8 mouse cellular contexts compared by ENCODE assay signal in the genomic region with DNA sequence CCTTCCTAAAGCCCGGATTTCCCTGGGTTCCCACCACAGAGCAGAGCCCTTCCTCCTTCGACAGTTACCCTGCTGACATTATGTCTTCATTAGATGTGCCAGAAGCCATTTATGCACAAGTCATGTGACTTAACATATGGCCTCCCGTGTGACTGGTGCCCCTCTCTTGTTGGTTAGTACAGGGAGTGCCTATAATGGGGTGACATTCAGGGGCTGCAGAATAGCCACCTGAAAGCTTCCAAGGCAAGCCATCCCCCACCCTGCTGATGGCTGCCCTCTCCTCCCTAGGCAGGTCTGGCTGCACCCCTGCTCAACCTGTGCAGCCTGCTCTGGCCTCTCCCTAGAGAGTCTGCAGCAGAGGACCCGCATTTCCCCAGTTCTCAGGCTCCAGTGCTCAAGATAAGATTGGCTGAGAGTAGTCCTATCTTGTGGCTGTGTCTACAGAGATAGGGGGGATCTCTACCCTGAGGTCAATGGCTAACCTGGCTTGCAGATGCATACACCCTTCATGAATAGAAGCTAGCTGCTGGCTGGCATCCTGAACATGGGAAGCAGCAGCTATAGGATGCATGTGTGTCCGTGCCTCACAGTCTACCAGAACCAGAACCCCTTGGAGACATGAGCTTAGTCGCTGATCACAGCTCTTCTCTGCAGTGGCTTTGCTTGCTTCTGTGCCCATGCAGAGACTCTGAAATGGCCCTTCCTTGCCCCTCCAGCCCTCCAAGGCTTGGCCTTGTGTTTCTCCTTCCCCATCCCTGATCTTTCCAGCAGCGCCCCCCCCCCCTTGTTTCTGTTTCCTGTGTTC. TPM values are rescaled to one million over a fixed set of nuclear protein-coding genes. Genes with fewer than 3 reads are reported as not detected.
A peak's percentile ranks its signal among the peaks of the same experiment; 100 is the strongest.
DNase-seq lines count a peak whose midpoint lies in the region; ATAC-seq and TF ChIP-seq lines count a peak whose summit lies in the region.

No protein-coding gene starts in this region.

- H3K27me3 ChIP-seq in limb, embryonic 10.5 days (ENCODE audit: low read depth, poor library complexity, severe bottlenecking) = peaks cover 62% of the 10 kb centered on the region
- H3K27me3 ChIP-seq in neural tube, embryonic 15.5 days (replicated peaks) = peaks cover 11% of the 10 kb centered on the region

- H3K27ac ChIP-seq in embryonic fibroblast, embryonic 13.5 days (ENCODE audit: insufficient read depth, low read length) = no peak overlapping the region
- no peak overlapping the region for H3K27ac ChIP-seq in limb, embryonic 10.5 days
- H3K27ac ChIP-seq in neural tube, embryonic 15.5 days (replicated peaks) = 0 out of 2 replicates have a peak overlapping the region, but pooled peaks have one; percentile 68

- no peak overlapping the region for H3K9ac ChIP-seq in neural tube, embryonic 15.5 days (replicated peaks)

- DNase-seq in lung, adult 2 months = no peak
- no peak for DNase-seq in lung, postnatal 14 days
- DNase-seq in limb, embryonic 10.5 days (ENCODE audit: low spot score) = no peak
- DNase-seq in thymus, postnatal 25 days = no peak
- no peak for DNase-seq in left cerebral cortex, adult 18-20 months (ENCODE audit: low spot score in 2 of 2)
- no peak for DNase-seq in T-cell, adult 2 months (ENCODE audit: low spot score)

- no peaks in the 10 kb centered on the region for H3K9me3 ChIP-seq in limb, embryonic 10.5 days (replicated peaks)
- H3K9me3 ChIP-seq in neural tube, embryonic 15.5 days (replicated peaks) = no peaks in the 10 kb centered on the region

- peaks cover 50% of the 10 kb centered on the region for H3K4me1 ChIP-seq in lung, adult 2 months (ENCODE audit: control insufficient read depth, insufficient read depth, low read length)
- H3K4me1 ChIP-seq in embryonic fibroblast, embryonic 13.5 days (ENCODE audit: control insufficient read depth, insufficient read depth, low read length) = peaks cover 14% of the 10 kb centered on the region
- H3K4me1 ChIP-seq in limb, embryonic 10.5 days = peaks cover 59% of the 10 kb centered on the region
- H3K4me1 ChIP-seq in neural tube, embryonic 15.5 days = peaks cover 58% of the 10 kb centered on the region

- peak overlapping the region; percentile 98 for H3K4me2 ChIP-seq in neural tube, embryonic 15.5 days

- H3K4me3 ChIP-seq in lung, adult 2 months (replicated peaks; ENCODE audit: extremely low read depth, low read depth, low read length) = peak overlapping the region; percentile 93
- H3K4me3 ChIP-seq in embryonic fibroblast, embryonic 13.5 days (ENCODE audit: insufficient read depth, low read length) = peak overlapping the region; percentile 88
- peak overlapping the region; percentile 82 for H3K4me3 ChIP-seq in limb, embryonic 10.5 days
- H3K4me3 ChIP-seq in neural tube, embryonic 15.5 days (replicated peaks) = peak overlapping the region; percentile 71

- WGBS in lung, adult 2 months = 26% methylated on average over 7 of the region's 7 CpGs
- 42% methylated on average over 7 of the region's 7 CpGs for WGBS in limb, embryonic 10.5 days
- 33% methylated on average over 7 of the region's 7 CpGs for WGBS in neural tube, embryonic 15.5 days

- no peak for TF ChIP-seq POLR2A in lung, adult 2 months (IDR thresholded peaks at IDR 0.05; ENCODE audit: borderline replicate concordance, extremely low read depth, low read depth, low read length)
- no peak for TF ChIP-seq POLR2A in embryonic fibroblast, embryonic 13.5 days (IDR thresholded peaks at IDR 0.05; ENCODE audit: low read depth, low read length)

- no peaks in the 10 kb centered on the region for H3K36me3 ChIP-seq in limb, embryonic 10.5 days
- no peaks in the 10 kb centered on the region for H3K36me3 ChIP-seq in neural tube, embryonic 15.5 days

- no peak for TF ChIP-seq CTCF in lung, adult 2 months (IDR thresholded peaks at IDR 0.05; ENCODE audit: insufficient read depth, low read length)
- no peak for TF ChIP-seq CTCF in embryonic fibroblast, embryonic 13.5 days (IDR thresholded peaks at IDR 0.05; ENCODE audit: borderline replicate concordance, insufficient read depth, low read length)

- no peak for ATAC-seq in neural tube, embryonic 15.5 days (ENCODE audit: low FRiP score)

RNA-seq across cellular contexts. Expression of gene Pwwp2b, which starts 1.3 kb away (rescaled TPM):
- polyA plus RNA-seq in lung, adult 2 months (2012; rRNA removed) = 31.6 and 32.2 TPM in 2 replicates
- 8.9 and 9.5 TPM in 2 replicates for polyA plus RNA-seq in embryonic fibroblast, embryonic 13.5 days (2011; ENCODE audit: insufficient read length, low read depth, missing spikeins)
- 5.3 and 5.8 TPM in 2 replicates for polyA plus RNA-seq in limb, embryonic 10.5 days (2016; fragmentation: Nextera tagmentation; extraction: Ambion mirVana)
- 5.8 and 8.4 TPM in 2 replicates for polyA plus RNA-seq in neural tube, embryonic 15.5 days (2015; fragmentation: Nextera tagmentation; extraction: Ambion mirVana)
- 10 to 100 TPM; 14.1 to 15.1 TPM for total RNA-seq in left cerebral cortex, adult 18-20 months (2021)

RNA-seq across cellular contexts. Expression of gene Stk32c, which starts 36.5 kb away (rescaled TPM):
- polyA plus RNA-seq in lung, adult 2 months (2012; rRNA removed) = 1.5 and 1.9 TPM in 2 replicates
- polyA plus RNA-seq in embryonic fibroblast, embryonic 13.5 days (2011; ENCODE audit: insufficient read length, low read depth, missing spikeins) = 0.46 and 1.0 TPM in 2 replicates
- polyA plus RNA-seq in limb, embryonic 10.5 days (2016; fragmentation: Nextera tagmentation; extraction: Ambion mirVana) = 0.09 TPM in 1 of 2 replicates, not detected in the other
- polyA plus RNA-seq in neural tube, embryonic 15.5 days (2015; fragmentation: Nextera tagmentation; extraction: Ambion mirVana) = 2.5 TPM in 2 replicates
- 100 to 1,000 TPM; 179 to 185 TPM for total RNA-seq in left cerebral cortex, adult 18-20 months (2021)

RNA-seq across cellular contexts. Expression of gene Lrrc27, which starts 36.8 kb away (rescaled TPM):
- 3.7 and 6.9 TPM in 2 replicates for polyA plus RNA-seq in lung, adult 2 months (2012; rRNA removed)
- 25.2 and 27.8 TPM in 2 replicates for polyA plus RNA-seq in embryonic fibroblast, embryonic 13.5 days (2011; ENCODE audit: insufficient read length, low read depth, missing spikeins)
- 3.0 and 4.0 TPM in 2 replicates for polyA plus RNA-seq in limb, embryonic 10.5 days (2016; fragmentation: Nextera tagmentation; extraction: Ambion mirVana)
- 4.4 and 5.1 TPM in 2 replicates for polyA plus RNA-seq in neural tube, embryonic 15.5 days (2015; fragmentation: Nextera tagmentation; extraction: Ambion mirVana)
- 10 to 100 TPM in 1 of 2 experiments, 1 to 10 TPM in 1; 6.6 to 10.6 TPM for total RNA-seq in left cerebral cortex, adult 18-20 months (2021)
